Mouse (Mus musculus) testis, postnatal 14 days (tissue): ENCODE results near the gene Nrp1.
A peak's percentile ranks its signal among the peaks of the same experiment; 100 is the strongest.

ENCODE experiments used
- DNase-seq: peaks from one replicate; pipeline ENCODE4 v3.0.0; 2021; ENCODE audit warnings: low spot score

The Nrp1 gene

GRCm38 (mm10) chr8:128358406-128358755, at the start of gene Nrp1:
Gene Nrp1 (plus strand): TSS chr8:128358604.
- peak; percentile 19 for DNase-seq

- no peak for DNase-seq
These were observed 37.6 kb upstream of the Nrp1 start for GRCm38 (mm10) chr8:128320797-128321196.

GRCm38 (mm10) chr8:128327281-128327680, 31.1 kb upstream of the Nrp1 start:
- DNase-seq: no peak

GRCm38 (mm10) chr8:128327922-128328321, 30.5 kb upstream of the Nrp1 start:
- no peak for DNase-seq

- no peak for DNase-seq
These were observed 28.9 kb upstream of the Nrp1 start for GRCm38 (mm10) chr8:128329502-128329901.

- no peak for DNase-seq
These were observed 22.4 kb upstream of the Nrp1 start for GRCm38 (mm10) chr8:128335976-128336375.

- no peak for DNase-seq
These were observed 19.5 kb upstream of the Nrp1 start for GRCm38 (mm10) chr8:128338951-128339350.

GRCm38 (mm10) chr8:128339521-128339920, 18.9 kb upstream of the Nrp1 start:
- no peak for DNase-seq

- no peak for DNase-seq
These were observed 8.0 kb upstream of the Nrp1 start for GRCm38 (mm10) chr8:128350405-128350804.

- no peak for DNase-seq
These were observed 7.2 kb upstream of the Nrp1 start for GRCm38 (mm10) chr8:128351211-128351610.

- no peak for DNase-seq
These were observed 5.6 kb upstream of the Nrp1 start for GRCm38 (mm10) chr8:128352821-128353220.

- no peak for DNase-seq
These were observed 4.4 kb upstream of the Nrp1 start for GRCm38 (mm10) chr8:128353999-128354398.

- no peak for DNase-seq
These were observed 3.3 kb upstream of the Nrp1 start for GRCm38 (mm10) chr8:128355091-128355490.

GRCm38 (mm10) chr8:128356170-128356569, 2.2 kb upstream of the Nrp1 start:
- DNase-seq: no peak

GRCm38 (mm10) chr8:128356796-128357539, 1.4 kb upstream of the Nrp1 start:
- DNase-seq: peak; percentile 74

- peak; percentile 15 for DNase-seq
These were observed 631 bp upstream of the Nrp1 start for GRCm38 (mm10) chr8:128357540-128358405.

- peak; percentile 52 for DNase-seq
These were observed 534 bp downstream of the Nrp1 start for GRCm38 (mm10) chr8:128358756-128359520.

- peak; percentile 8 for DNase-seq
These were observed 1.3 kb downstream of the Nrp1 start for GRCm38 (mm10) chr8:128359521-128360318.

GRCm38 (mm10) chr8:128361343-128361870, 3.0 kb downstream of the Nrp1 start:
- DNase-seq: no peak

GRCm38 (mm10) chr8:128362940-128363595, 4.7 kb downstream of the Nrp1 start:
- DNase-seq: peak; percentile 56

GRCm38 (mm10) chr8:128370496-128370895, 12.1 kb downstream of the Nrp1 start:
- DNase-seq: no peak
